Mouse (Mus musculus) CH12.LX (cell line): ENCODE measurements around the gene Mrnip.

Experiments
- CTCF ChIP-seq, 2 experiments: IDR thresholded peaks in 1 of 2; conservative IDR thresholded peaks in 1 of 2; 2 replicates each; pipeline ENCODE4 v1.5.1; 2011 to 2012; ENCODE audit warnings: low read depth in 2 of 2, low read length in 2 of 2, improper control_type of control experiment in 1 of 2, inconsistent platforms in 1 of 2, mild to moderate bottlenecking in 1 of 2, moderate library complexity in 1 of 2
- ETS1 ChIP-seq: conservative IDR thresholded peaks from 2 replicates; pipeline ENCODE4 v1.6.1; 2012; ENCODE audit warnings: low read depth, mild to moderate bottlenecking, inconsistent platforms, low read length, improper control_type of control experiment, moderate library complexity
- USF2 ChIP-seq: conservative IDR thresholded peaks from 2 replicates; pipeline ENCODE4 v1.6.1; 2011; ENCODE audit warnings: low read depth, low read length, improper control_type of control experiment

DNA sequence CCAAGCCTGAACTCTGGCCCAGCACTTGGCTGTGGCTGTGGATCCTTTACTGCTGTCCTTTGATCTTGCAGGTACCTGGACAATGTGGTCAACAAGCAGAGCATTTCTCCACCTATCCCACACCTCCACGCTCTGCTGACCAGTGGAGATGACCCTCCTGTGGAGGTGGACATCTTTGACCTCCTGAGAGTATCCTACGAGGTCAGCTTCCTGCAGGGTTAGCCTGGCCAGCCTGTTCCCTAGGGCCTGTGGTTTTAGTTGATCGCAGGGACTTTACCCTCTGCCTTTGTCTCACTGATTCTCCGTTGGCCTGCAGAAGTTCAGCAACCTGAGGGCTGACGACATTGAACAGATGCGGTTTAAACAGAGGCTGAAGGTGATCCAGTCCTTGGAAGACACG is 15.9 kb upstream of the Mrnip start:
- no peak for TF ChIP-seq CTCF (conservative IDR thresholded peaks at IDR 0.05 in 1 of 2, IDR thresholded peaks at IDR 0.05 in 1 of 2; ENCODE audit: low read depth in 2 of 2, low read length in 2 of 2)
- no peak for TF ChIP-seq USF2
- no peak for TF ChIP-seq ETS1
